Mouse (Mus musculus): ENCODE results near the gene Esrrb.

- TF ChIP-seq CTCF (IDR thresholded peaks at IDR 0.05; ENCODE audit: low read depth, low read length) (no peak), POLR2A (IDR thresholded peaks at IDR 0.05; ENCODE audit: borderline replicate concordance, low read depth, low read length) (no peak)
These were observed 140.8 kb downstream of the Esrrb start for GRCm38 (mm10) chr12:86501728-86502127.

All from bone marrow macrophage, adult 2 months (primary cell).